Mouse (Mus musculus) myocyte (in vitro differentiated cells): ENCODE data around the gene Lgals4.

Experiments
- CEBPB ChIP-seq: IDR thresholded peaks from 2 replicates; pipeline ENCODE4 v1.6.1; 2011; ENCODE audit warnings: mild to moderate bottlenecking, moderate library complexity; ENCODE audit not compliant: poor library complexity, insufficient read depth, severe bottlenecking
- MAX ChIP-seq: IDR thresholded peaks from one replicate; pipeline ENCODE4 v1.6.1; 2011; ENCODE audit warnings: low read depth, mild to moderate bottlenecking, control low read depth
- MYOG ChIP-seq, 3 experiments: IDR thresholded peaks; one replicate each; pipeline ENCODE4 v1.6.1; 2011; ENCODE audit warnings: control low read depth in 2 of 3, low read depth in 2 of 3, mild to moderate bottlenecking in 2 of 3; ENCODE audit not compliant: insufficient read length in 2 of 3, control insufficient read depth in 1 of 3, insufficient read depth in 1 of 3
- POLR2A ChIP-seq: IDR thresholded peaks from one replicate; pipeline ENCODE4 v1.6.1; 2011; ENCODE audit warnings: low read depth, mild to moderate bottlenecking, control low read depth, moderate library complexity; ENCODE audit not compliant: insufficient read length
- POLR2AphosphoS2 ChIP-seq: IDR thresholded peaks from one replicate; pipeline ENCODE4 v1.6.1; 2011; ENCODE audit warnings: low read depth, control low read depth; ENCODE audit not compliant: insufficient read length
- REST ChIP-seq: IDR thresholded peaks from one replicate; pipeline ENCODE4 v1.6.1; 2011; ENCODE audit warnings: mild to moderate bottlenecking, control low read depth, moderate library complexity; ENCODE audit not compliant: insufficient read depth, insufficient read length
- USF1 ChIP-seq: IDR thresholded peaks from one replicate; pipeline ENCODE4 v1.6.1; 2011; ENCODE audit warnings: low read depth, mild to moderate bottlenecking, control low read depth, moderate library complexity

DNA sequence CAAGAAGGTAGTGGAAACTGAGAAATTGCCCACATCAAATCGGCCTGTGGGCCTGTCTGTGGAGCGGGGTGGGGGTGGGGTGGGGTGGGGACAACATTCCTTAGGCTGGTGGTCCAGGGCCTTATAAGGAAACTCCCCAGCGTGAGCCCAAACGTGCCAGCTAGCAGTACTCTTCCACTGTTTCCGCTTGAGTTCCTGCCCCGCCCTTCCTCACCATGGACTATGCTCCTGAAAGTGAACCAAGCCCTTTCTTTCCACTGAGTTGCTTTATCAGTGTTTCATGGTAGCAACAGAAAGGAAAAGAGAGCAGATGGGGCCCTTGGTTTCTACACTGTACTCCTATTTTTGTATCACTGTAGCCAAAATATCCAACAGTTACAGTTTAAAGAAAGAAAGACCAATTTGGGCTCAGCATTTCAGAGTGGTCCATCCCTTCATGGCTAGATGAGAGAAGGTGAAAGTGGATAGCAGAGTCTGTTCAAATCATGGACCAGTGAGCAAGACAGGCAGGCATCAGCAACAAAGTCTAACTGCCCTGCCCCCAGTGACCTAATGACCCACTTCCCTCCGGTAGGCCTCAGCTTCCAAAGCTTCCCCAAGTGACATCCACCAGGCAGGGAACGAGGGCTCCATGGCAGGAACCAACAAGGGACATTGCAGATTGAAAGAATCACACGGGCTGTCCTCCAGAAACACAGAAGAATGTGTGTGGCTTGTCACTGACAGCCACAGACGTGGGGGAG lies 30.6 kb upstream of the Lgals4 start:
- TF ChIP-seq USF1 (no peak), POLR2A (no peak), POLR2AphosphoS2 (no peak), MAX (no peak), CEBPB (no peak), MYOG (IDR thresholded peaks at IDR 0.05; ENCODE audit: control insufficient read depth in 1 of 3, insufficient read depth in 1 of 3, insufficient read length in 2 of 3, low read depth in 2 of 3) (no peak), REST (no peak)
